Mouse (Mus musculus): Measurements from ENCODE around the gene Atr.
A peak's percentile ranks its signal among the peaks of the same experiment; 100 is the strongest.

Atr gene

GRCm38 (mm10) chr9:95857414-95858026 is at the start of gene Atr:
Gene Atr, plus strand, starts transcription at chr9:95857597.
- DNase-seq, result peak; percentile 98

GRCm38 (mm10) chr9:95809596-95809995 is 47.8 kb upstream of the Atr start:
- DNase-seq, result no peak

- DNase-seq, result no peak
These were observed 45.6 kb upstream of the Atr start for GRCm38 (mm10) chr9:95811817-95812216.

- DNase-seq, result peak; percentile 26
These were observed 43.5 kb upstream of the Atr start for GRCm38 (mm10) chr9:95813721-95814531.

GRCm38 (mm10) chr9:95815015-95815673 is 42.3 kb upstream of the Atr start:
- DNase-seq, result no peak

- no peak for DNase-seq
These were observed 41.7 kb upstream of the Atr start for GRCm38 (mm10) chr9:95815706-95816105.

- DNase-seq, result no peak
These were observed 34.9 kb upstream of the Atr start for GRCm38 (mm10) chr9:95822531-95822930.

- no peak for DNase-seq
These were observed 29.8 kb upstream of the Atr start for GRCm38 (mm10) chr9:95827565-95827964.

- DNase-seq, result no peak
These were observed 24.6 kb upstream of the Atr start for GRCm38 (mm10) chr9:95832758-95833157.

- DNase-seq, result no peak
These were observed 22.6 kb upstream of the Atr start for GRCm38 (mm10) chr9:95834799-95835198.

GRCm38 (mm10) chr9:95835741-95836140 is 21.7 kb upstream of the Atr start:
- no peak for DNase-seq

GRCm38 (mm10) chr9:95839424-95839823 is 18.0 kb upstream of the Atr start:
- DNase-seq, result no peak

- DNase-seq, result peak; percentile 87
These were observed 12.5 kb upstream of the Atr start, which contains the start of gene Pls1 for GRCm38 (mm10) chr9:95844825-95845460. Gene Pls1, minus strand, starts transcription at chr9:95845311.

- peak; percentile 18 for DNase-seq
These were observed 11.7 kb upstream of the Atr start for GRCm38 (mm10) chr9:95845711-95846110.

- no peak for DNase-seq
These were observed 5.7 kb upstream of the Atr start for GRCm38 (mm10) chr9:95851671-95852070.

- DNase-seq, result peak; percentile 80
These were observed 4.5 kb upstream of the Atr start for GRCm38 (mm10) chr9:95852896-95853295.

- no peak for DNase-seq
These were observed 2.5 kb upstream of the Atr start for GRCm38 (mm10) chr9:95854891-95855290.

- DNase-seq, result no peak
These were observed 1.4 kb upstream of the Atr start for GRCm38 (mm10) chr9:95856004-95856403.

GRCm38 (mm10) chr9:95858027-95858570 is 702 bp downstream of the Atr start:
- peak; percentile 35 for DNase-seq

GRCm38 (mm10) chr9:95878246-95878645 is 20.8 kb downstream of the Atr start:
- DNase-seq, result no peak

GRCm38 (mm10) chr9:95882751-95883150 is 25.4 kb downstream of the Atr start:
- no peak for DNase-seq

GRCm38 (mm10) chr9:95897392-95897791 is 40.0 kb downstream of the Atr start:
- no peak for DNase-seq

GRCm38 (mm10) chr9:95932855-95933254 is 75.5 kb downstream of the Atr start:
- no peak for DNase-seq

Data from lung, postnatal 10 days (tissue).